Mouse (Mus musculus) hindbrain, embryonic 13.5 days (tissue): ENCODE measurements around the gene Pla2g3. TPM values are rescaled to one million over a fixed set of nuclear protein-coding genes. Genes with fewer than 3 reads are reported as not detected.

ENCODE experiments used
- ATAC-seq: fragments of 200-750 bp; cut with Nextera tagmentation; 2 replicates; pipeline ENCODE4 v1.8.0; 2017; ENCODE audit warnings: moderate TSS enrichment; ENCODE audit not compliant: low FRiP score
- H3K27ac ChIP-seq: fragments of 300-500 bp; sonication (generic); 2 replicates; pipeline ENCODE4 v1.5.1; 2015; ENCODE audit warnings: inconsistent platforms, mild to moderate bottlenecking, moderate library complexity
- H3K27me3 ChIP-seq: fragments of 300-500 bp; sonication (generic); 2 replicates; pipeline ENCODE4 v1.6.1; 2015; ENCODE audit warnings: mild to moderate bottlenecking, inconsistent platforms
- H3K36me3 ChIP-seq: fragments of 300-500 bp; sonication (generic); 2 replicates; pipeline ENCODE4 v1.6.1; 2015; ENCODE audit warnings: mild to moderate bottlenecking, inconsistent platforms
- H3K4me1 ChIP-seq: fragments of 300-500 bp; sonication (generic); replicated peaks from 2 replicates; pipeline ENCODE4 v1.6.1; 2015; ENCODE audit warnings: inconsistent platforms
- H3K4me2 ChIP-seq: fragments of 300-500 bp; sonication (generic); 2 replicates; pipeline ENCODE4 v1.6.1; 2015; ENCODE audit warnings: inconsistent platforms, mild to moderate bottlenecking, moderate library complexity
- H3K4me3 ChIP-seq: fragments of 300-500 bp; sonication (generic); 2 replicates; pipeline ENCODE4 v1.5.1; 2015; ENCODE audit warnings: mild to moderate bottlenecking, inconsistent platforms
- H3K9ac ChIP-seq: fragments of 300-500 bp; sonication (generic); 2 replicates; pipeline ENCODE4 v1.6.1; 2015; ENCODE audit warnings: mild to moderate bottlenecking, inconsistent platforms
- H3K9me3 ChIP-seq: fragments of 300-500 bp; sonication (generic); 2 replicates; pipeline ENCODE4 v1.6.1; 2016; ENCODE audit warnings: inconsistent platforms
- WGBS: fragments of 180-500 bp; shearing (Covaris S2); methylation state at CpG from one replicate; pipeline ENCODE4 v1.1.7; 2015; 5-methylcytosine and 5-hydroxymethylcytosine counted together
- polyA plus RNA-seq: library from polyadenylated mRNA; unstranded; fragments of >200 nt; fragmentation: Nextera tagmentation; extraction: Ambion mirVana; gene quantifications from 2 replicates; pipeline ENCODE4 v1.2.1, GENCODE M21; 2015

Gene Pla2g3
- polyA plus RNA-seq, 1 experiment from 2014 or later = 0.62 TPM

- Histone ChIP-seq H3K36me3 (peaks cover 23% of the 10 kb centered on the region), H3K27me3 (no peaks in the 10 kb centered on the region), H3K4me1 (no peaks in the 10 kb centered on the region), H3K4me3 (no peak overlapping the region), H3K9ac (no peak overlapping the region), H3K4me2 (no peak overlapping the region), H3K27ac (no peak overlapping the region), H3K9me3 (no peaks in the 10 kb centered on the region)
- ATAC-seq = no peak
- WGBS = 75% methylated on average over 9 of the region's 9 CpGs
These were observed 38.1 kb downstream of the Pla2g3 start for GRCm38 (mm10) chr11:3526207-3526606.

GRCm38 (mm10) chr11:3526979-3527738, 39.1 kb downstream of the Pla2g3 start:
- Histone ChIP-seq H3K4me3 (no peak overlapping the region), H3K9ac (no peak overlapping the region), H3K4me1 (no peaks in the 10 kb centered on the region), H3K27ac (no peak overlapping the region), H3K4me2 (no peak overlapping the region), H3K36me3 (peaks cover 23% of the 10 kb centered on the region), H3K27me3 (no peaks in the 10 kb centered on the region), H3K9me3 (no peaks in the 10 kb centered on the region)
- no peak for ATAC-seq
- WGBS = 92% methylated on average over 24 of the region's 24 CpGs

GRCm38 (mm10) chr11:3527766-3528165, 39.7 kb downstream of the Pla2g3 start:
- Histone ChIP-seq H3K4me1 (no peaks in the 10 kb centered on the region), H3K36me3 (peaks cover 27% of the 10 kb centered on the region), H3K4me3 (no peak overlapping the region), H3K27ac (no peak overlapping the region), H3K27me3 (no peaks in the 10 kb centered on the region), H3K4me2 (no peak overlapping the region), H3K9me3 (no peaks in the 10 kb centered on the region), H3K9ac (no peak overlapping the region)
- 85% methylated on average over 8 of the region's 8 CpGs for WGBS
- ATAC-seq = no peak

- no peaks in the 10 kb centered on the region for H3K27me3 ChIP-seq
- no peak overlapping the region for H3K27ac ChIP-seq
- no peak overlapping the region for H3K9ac ChIP-seq
- H3K4me1 ChIP-seq = no peaks in the 10 kb centered on the region
- no peak overlapping the region for H3K4me3 ChIP-seq
- no peak for ATAC-seq
- peaks cover 27% of the 10 kb centered on the region for H3K36me3 ChIP-seq
- no peak overlapping the region for H3K4me2 ChIP-seq
- 90% methylated on average over 6 of the region's 6 CpGs for WGBS
- no peaks in the 10 kb centered on the region for H3K9me3 ChIP-seq
These were observed 40.1 kb downstream of the Pla2g3 start for GRCm38 (mm10) chr11:3528208-3528607.

GRCm38 (mm10) chr11:3529476-3530252, 41.6 kb downstream of the Pla2g3 start:
- Histone ChIP-seq H3K36me3 (peaks cover 23% of the 10 kb centered on the region), H3K9me3 (no peaks in the 10 kb centered on the region), H3K9ac (no peak overlapping the region), H3K27ac (no peak overlapping the region), H3K4me2 (no peak overlapping the region), H3K4me1 (no peaks in the 10 kb centered on the region), H3K4me3 (no peak overlapping the region), H3K27me3 (no peaks in the 10 kb centered on the region)
- no peak for ATAC-seq
- WGBS = 82% methylated on average over 20 of the region's 20 CpGs

- ATAC-seq = no peak
- 90% methylated on average over 3 of the region's 3 CpGs for WGBS
- Histone ChIP-seq H3K9ac (no peak overlapping the region), H3K4me2 (no peak overlapping the region), H3K9me3 (no peaks in the 10 kb centered on the region), H3K27ac (no peak overlapping the region), H3K4me3 (no peak overlapping the region), H3K27me3 (no peaks in the 10 kb centered on the region), H3K36me3 (peaks cover 23% of the 10 kb centered on the region), H3K4me1 (peaks cover 8% of the 10 kb centered on the region)
These were observed 42.6 kb downstream of the Pla2g3 start for GRCm38 (mm10) chr11:3530731-3531130.

- peaks cover 20% of the 10 kb centered on the region for H3K36me3 ChIP-seq
- no peaks in the 10 kb centered on the region for H3K9me3 ChIP-seq
- H3K27me3 ChIP-seq = no peaks in the 10 kb centered on the region
- no peak overlapping the region for H3K27ac ChIP-seq
- no peak for ATAC-seq
- H3K9ac ChIP-seq = no peak overlapping the region
- H3K4me1 ChIP-seq = peaks cover 15% of the 10 kb centered on the region
- 87% methylated on average over 6 of the region's 6 CpGs for WGBS
- no peak overlapping the region for H3K4me3 ChIP-seq
- H3K4me2 ChIP-seq = no peak overlapping the region
These were observed 43.5 kb downstream of the Pla2g3 start for GRCm38 (mm10) chr11:3531634-3532033.

GRCm38 (mm10) chr11:3532101-3532931, 44.2 kb downstream of the Pla2g3 start:
- Histone ChIP-seq H3K36me3 (peaks cover 18% of the 10 kb centered on the region), H3K9me3 (no peaks in the 10 kb centered on the region), H3K4me2 (no peak overlapping the region), H3K4me1 (peaks cover 15% of the 10 kb centered on the region), H3K27ac (no peak overlapping the region), H3K4me3 (no peak overlapping the region), H3K9ac (peak overlapping the region; percentile 60; the same call in 1 of the 2 replicates), H3K27me3 (0 out of 2 replicates have a peak, but pooled peaks cover 3% of the 10 kb centered on the region)
- WGBS = 93% methylated on average over 16 of the region's 16 CpGs
- no peak for ATAC-seq

GRCm38 (mm10) chr11:3533406-3533932, 45.4 kb downstream of the Pla2g3 start:
- Histone ChIP-seq H3K9ac (peak overlapping the region; percentile 59; the same call in 1 of the 2 replicates), H3K27ac (no peak overlapping the region), H3K4me1 (peaks cover 21% of the 10 kb centered on the region), H3K27me3 (0 out of 2 replicates have a peak, but pooled peaks cover 6% of the 10 kb centered on the region), H3K4me2 (no peak overlapping the region), H3K4me3 (no peak overlapping the region), H3K9me3 (no peaks in the 10 kb centered on the region), H3K36me3 (peaks cover 15% of the 10 kb centered on the region)
- WGBS = 91% methylated on average over 17 of the region's 17 CpGs
- no peak for ATAC-seq

- Histone ChIP-seq H3K36me3 (peaks cover 5% of the 10 kb centered on the region; the same call in 1 of the 2 replicates), H3K4me3 (peak overlapping the region; percentile 55), H3K27me3 (0 out of 2 replicates have a peak, but pooled peaks cover 6% of the 10 kb centered on the region), H3K9ac (peak overlapping the region; percentile 79; the same call in 1 of the 2 replicates), H3K9me3 (no peaks in the 10 kb centered on the region), H3K4me1 (peaks cover 27% of the 10 kb centered on the region), H3K27ac (peak overlapping the region; percentile 87; the same call in 1 of the 2 replicates), H3K4me2 (peak overlapping the region; percentile 89)
- 6% methylated on average over 8 of the region's 8 CpGs for WGBS
- ATAC-seq = 0 out of 2 replicates have a peak, but pooled peaks have one; percentile 2
These were observed 46.9 kb downstream of the Pla2g3 start for GRCm38 (mm10) chr11:3534956-3535355.

GRCm38 (mm10) chr11:3535406-3535986, 47.4 kb downstream of the Pla2g3 start:
- Histone ChIP-seq H3K4me2 (peak overlapping the region; percentile 89), H3K9ac (peak overlapping the region; percentile 79), H3K36me3 (peaks cover 4% of the 10 kb centered on the region; the same call in 1 of the 2 replicates), H3K4me3 (peak overlapping the region; percentile 55), H3K4me1 (peaks cover 27% of the 10 kb centered on the region), H3K27me3 (0 out of 2 replicates have a peak, but pooled peaks cover 6% of the 10 kb centered on the region), H3K27ac (peak overlapping the region; percentile 87), H3K9me3 (no peaks in the 10 kb centered on the region)
- WGBS = under 1% methylated on average over 36 of the region's 36 CpGs
- peak; percentile 88 for ATAC-seq
